Mouse (Mus musculus): ENCODE data around the gene Ccdc12. TPM values are rescaled to one million over a fixed set of nuclear protein-coding genes. Genes with fewer than 3 reads are reported as not detected.
A peak's percentile ranks its signal among the peaks of the same experiment; 100 is the strongest.

The Ccdc12 gene
- polyA plus RNA-seq, 1 experiment, result 59.2 TPM

DNA sequence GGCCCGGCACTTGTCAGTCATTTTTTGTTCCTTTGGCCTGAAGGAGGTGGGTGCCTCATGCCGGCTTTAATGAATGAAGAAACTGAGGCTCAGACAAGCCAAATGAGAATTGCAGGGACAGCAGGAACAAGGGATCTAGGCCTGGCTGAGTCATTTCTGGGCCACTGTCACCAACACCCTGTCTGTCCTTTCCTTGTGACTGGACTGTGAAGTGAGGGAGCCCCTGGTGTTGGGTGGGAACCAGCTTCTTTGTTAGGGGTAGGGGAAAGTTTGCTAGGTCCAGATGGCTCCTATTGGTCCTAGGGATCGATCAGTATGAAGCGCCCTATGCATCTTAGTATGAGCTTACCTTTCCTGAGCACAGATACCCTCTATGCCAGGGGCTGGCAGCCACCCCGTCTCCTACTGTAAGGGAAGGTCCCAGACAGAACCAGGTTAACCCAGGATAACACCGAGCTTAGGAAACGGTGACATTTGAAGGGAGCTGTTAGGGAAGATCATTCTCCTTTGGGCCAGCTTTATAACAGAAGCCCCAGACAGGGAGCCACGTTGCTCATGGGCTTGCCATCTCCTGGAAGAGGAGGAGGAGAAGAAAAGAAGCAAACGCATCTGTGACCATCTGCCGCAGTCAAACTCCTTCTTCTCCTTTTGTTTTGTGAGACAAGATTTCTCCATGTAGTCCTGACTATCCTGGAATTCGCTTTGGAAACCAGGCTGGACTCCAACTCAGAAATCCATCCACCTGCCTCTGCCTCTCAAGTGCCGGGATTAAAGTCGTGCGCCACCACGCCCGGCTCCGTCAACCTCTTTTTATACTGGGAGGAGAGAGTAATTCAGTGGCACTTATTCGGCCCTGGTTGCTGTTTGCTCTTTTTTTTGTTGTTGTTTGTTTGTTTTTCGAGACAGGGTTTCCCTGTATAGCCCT lies 1.3 kb upstream of the Ccdc12 start:
- peak overlapping the region; percentile 86 for H3K4me3 ChIP-seq
- H3ac ChIP-seq (ENCODE audit: control insufficient read depth, insufficient read length), result peak overlapping the region; percentile 43
- TF ChIP-seq MYOD1 (IDR thresholded peaks at IDR 0.05; ENCODE audit: control insufficient read depth in 1 of 3, insufficient read length in 2 of 3, low read depth in 2 of 3) (peak in 1 of 3 experiments; percentile 74), TCF3 (IDR thresholded peaks at IDR 0.05; ENCODE audit: insufficient read length, low read depth) (no peak)

GRCm38 (mm10) chr9:110655651-110656007 lies 674 bp upstream of the Ccdc12 start:
- no peak for TF ChIP-seq REST (IDR thresholded peaks at IDR 0.05; ENCODE audit: insufficient read depth, insufficient read length)
- H3K27me3 ChIP-seq (ENCODE audit: control insufficient read depth, insufficient read depth, insufficient read length), result no peaks in the 10 kb centered on the region
- no peak overlapping the region for H3ac ChIP-seq (ENCODE audit: control insufficient read depth, insufficient read length)
- no peaks in the 10 kb centered on the region for H3K36me3 ChIP-seq (ENCODE audit: control insufficient read depth, insufficient read depth)
- peaks cover 37% of the 10 kb centered on the region for H3K79me2 ChIP-seq (ENCODE audit: control insufficient read depth, insufficient read depth)
- peak overlapping the region; percentile 86 for H3K4me3 ChIP-seq
- peak overlapping the region; percentile 96 for H3K4me2 ChIP-seq (ENCODE audit: low read depth)

More for the DNA sequence above, 1.3 kb upstream of the Ccdc12 start:
- Histone ChIP-seq H3K79me2 (ENCODE audit: control insufficient read depth, insufficient read depth) (peaks cover 31% of the 10 kb centered on the region), H3K4me2 (ENCODE audit: low read depth) (peak overlapping the region; percentile 97), H3K36me3 (ENCODE audit: control insufficient read depth, insufficient read depth) (no peaks in the 10 kb centered on the region), H3K27me3 (ENCODE audit: control insufficient read depth, insufficient read depth, insufficient read length) (no peaks in the 10 kb centered on the region)

GRCm38 (mm10) chr9:110657474-110658078 lies 1.3 kb downstream of the Ccdc12 start:
- Histone ChIP-seq H3K27me3 (ENCODE audit: control insufficient read depth, insufficient read depth, insufficient read length) (no peaks in the 10 kb centered on the region), H3K4me2 (ENCODE audit: low read depth) (peak overlapping the region; percentile 79), H3K79me2 (ENCODE audit: control insufficient read depth, insufficient read depth) (peaks cover 53% of the 10 kb centered on the region), H3K4me3 (peak overlapping the region; percentile 86), H3K36me3 (ENCODE audit: control insufficient read depth, insufficient read depth) (no peaks in the 10 kb centered on the region), H3ac (ENCODE audit: control insufficient read depth, insufficient read length) (no peak overlapping the region)
- no peak for TF ChIP-seq MAX (IDR thresholded peaks at IDR 0.05; ENCODE audit: low read depth)
- TF ChIP-seq POLR2A (IDR thresholded peaks at IDR 0.05; ENCODE audit: insufficient read length, low read depth), result no peak
- TF ChIP-seq TCF3 (IDR thresholded peaks at IDR 0.05; ENCODE audit: insufficient read length, low read depth), result no peak
- TF ChIP-seq SRF (IDR thresholded peaks at IDR 0.05; ENCODE audit: control insufficient read depth, insufficient read length, low read depth), result no peak
- no peak for TF ChIP-seq REST (IDR thresholded peaks at IDR 0.05; ENCODE audit: insufficient read depth, insufficient read length)
- no peak for TF ChIP-seq E2F4 (IDR thresholded peaks at IDR 0.05; ENCODE audit: insufficient read depth)
- TF ChIP-seq MYOG (IDR thresholded peaks at IDR 0.05; ENCODE audit: control insufficient read depth in 1 of 3, insufficient read depth in 1 of 3, insufficient read length in 2 of 3, low read depth in 2 of 3), result no peak
- no peak for TF ChIP-seq TCF12 (IDR thresholded peaks at IDR 0.05; ENCODE audit: insufficient read depth, poor library complexity, severe bottlenecking)
- TF ChIP-seq CEBPB (IDR thresholded peaks at IDR 0.05; ENCODE audit: insufficient read depth, poor library complexity, severe bottlenecking), result no peak
- no peak for TF ChIP-seq USF1 (IDR thresholded peaks at IDR 0.05; ENCODE audit: low read depth)
- no peak for TF ChIP-seq MYOD1 (IDR thresholded peaks at IDR 0.05; ENCODE audit: control insufficient read depth in 1 of 3, insufficient read length in 2 of 3, low read depth in 2 of 3)
- no peak for TF ChIP-seq POLR2AphosphoS2 (IDR thresholded peaks at IDR 0.05; ENCODE audit: insufficient read length, low read depth)

DNA sequence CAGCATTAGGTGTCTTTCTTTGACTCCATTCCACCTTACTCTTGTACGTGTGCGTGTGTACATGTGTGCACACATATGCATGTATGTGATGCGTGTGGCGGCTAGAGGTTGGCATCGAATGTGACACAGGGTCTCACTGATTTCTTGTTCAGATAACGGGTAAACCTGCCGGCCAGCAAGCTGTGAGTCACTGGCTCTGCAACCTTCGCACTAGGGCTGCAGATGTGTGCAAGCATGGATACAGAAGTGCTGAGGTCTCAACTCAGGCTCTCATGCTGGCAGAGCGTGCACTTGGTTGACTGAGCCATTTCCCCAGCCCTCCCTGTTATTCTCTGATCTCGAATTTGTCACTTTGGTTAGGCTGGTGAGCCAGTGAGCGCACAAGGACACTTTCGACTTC lies 3.2 kb downstream of the Ccdc12 start:
- TF ChIP-seq TCF12 (IDR thresholded peaks at IDR 0.05; ENCODE audit: insufficient read depth, poor library complexity, severe bottlenecking), result no peak
- no peak for TF ChIP-seq CEBPB (IDR thresholded peaks at IDR 0.05; ENCODE audit: insufficient read depth, poor library complexity, severe bottlenecking)
- TF ChIP-seq MAX (IDR thresholded peaks at IDR 0.05; ENCODE audit: low read depth), result no peak
- TF ChIP-seq SRF (IDR thresholded peaks at IDR 0.05; ENCODE audit: control insufficient read depth, insufficient read length, low read depth), result no peak
- no peak for TF ChIP-seq USF1 (IDR thresholded peaks at IDR 0.05; ENCODE audit: low read depth)
- TF ChIP-seq E2F4 (IDR thresholded peaks at IDR 0.05; ENCODE audit: insufficient read depth), result no peak
- TF ChIP-seq REST (IDR thresholded peaks at IDR 0.05; ENCODE audit: insufficient read depth, insufficient read length), result no peak
- TF ChIP-seq MYOG (IDR thresholded peaks at IDR 0.05; ENCODE audit: control insufficient read depth in 1 of 3, insufficient read depth in 1 of 3, insufficient read length in 2 of 3, low read depth in 2 of 3), result no peak
- no peak for TF ChIP-seq TCF3 (IDR thresholded peaks at IDR 0.05; ENCODE audit: insufficient read length, low read depth)
- no peak for TF ChIP-seq MYOD1 (IDR thresholded peaks at IDR 0.05; ENCODE audit: control insufficient read depth in 1 of 3, insufficient read length in 2 of 3, low read depth in 2 of 3)
- no peak for TF ChIP-seq POLR2A (IDR thresholded peaks at IDR 0.05; ENCODE audit: insufficient read length, low read depth)
- Histone ChIP-seq H3K36me3 (ENCODE audit: control insufficient read depth, insufficient read depth) (no peaks in the 10 kb centered on the region), H3K4me3 (no peak overlapping the region), H3K79me2 (ENCODE audit: control insufficient read depth, insufficient read depth) (peaks cover 63% of the 10 kb centered on the region), H3K4me2 (ENCODE audit: low read depth) (no peak overlapping the region), H3ac (ENCODE audit: control insufficient read depth, insufficient read length) (no peak overlapping the region), H3K27me3 (ENCODE audit: control insufficient read depth, insufficient read depth, insufficient read length) (no peaks in the 10 kb centered on the region)

DNA sequence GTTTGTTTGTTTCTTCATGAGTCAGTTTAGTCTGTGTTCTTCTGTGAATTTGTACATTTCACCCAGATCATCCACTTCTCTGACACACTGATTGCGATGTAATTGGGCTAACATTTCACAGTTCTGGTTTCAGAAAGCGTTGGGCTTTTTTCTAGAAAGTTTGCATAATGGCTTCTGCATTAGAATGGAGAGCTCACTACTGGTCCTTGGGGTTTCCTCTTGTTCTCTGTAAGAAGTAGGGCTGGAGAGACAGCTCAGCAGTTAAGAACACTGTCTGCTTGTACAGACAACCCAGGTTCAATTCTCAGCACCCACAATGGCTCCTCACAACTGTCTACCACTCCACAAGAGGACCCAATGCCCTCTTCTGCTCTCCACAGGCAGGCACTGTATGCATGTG lies 3.9 kb downstream of the Ccdc12 start:
- Histone ChIP-seq H3K36me3 (ENCODE audit: control insufficient read depth, insufficient read depth) (no peaks in the 10 kb centered on the region), H3K4me3 (no peak overlapping the region), H3K79me2 (ENCODE audit: control insufficient read depth, insufficient read depth) (peaks cover 69% of the 10 kb centered on the region), H3ac (ENCODE audit: control insufficient read depth, insufficient read length) (no peak overlapping the region), H3K27me3 (ENCODE audit: control insufficient read depth, insufficient read depth, insufficient read length) (no peaks in the 10 kb centered on the region), H3K4me2 (ENCODE audit: low read depth) (no peak overlapping the region)
- no peak for TF ChIP-seq MYOG (IDR thresholded peaks at IDR 0.05; ENCODE audit: control insufficient read depth in 1 of 3, insufficient read depth in 1 of 3, insufficient read length in 2 of 3, low read depth in 2 of 3)
- no peak for TF ChIP-seq POLR2AphosphoS2 (IDR thresholded peaks at IDR 0.05; ENCODE audit: insufficient read length, low read depth)
- TF ChIP-seq SRF (IDR thresholded peaks at IDR 0.05; ENCODE audit: control insufficient read depth, insufficient read length, low read depth), result no peak
- no peak for TF ChIP-seq MAX (IDR thresholded peaks at IDR 0.05; ENCODE audit: low read depth)
- no peak for TF ChIP-seq TCF3 (IDR thresholded peaks at IDR 0.05; ENCODE audit: insufficient read length, low read depth)
- no peak for TF ChIP-seq TCF12 (IDR thresholded peaks at IDR 0.05; ENCODE audit: insufficient read depth, poor library complexity, severe bottlenecking)
- TF ChIP-seq CEBPB (IDR thresholded peaks at IDR 0.05; ENCODE audit: insufficient read depth, poor library complexity, severe bottlenecking), result no peak
- no peak for TF ChIP-seq POLR2A (IDR thresholded peaks at IDR 0.05; ENCODE audit: insufficient read length, low read depth)
- TF ChIP-seq REST (IDR thresholded peaks at IDR 0.05; ENCODE audit: insufficient read depth, insufficient read length), result no peak
- TF ChIP-seq MYOD1 (IDR thresholded peaks at IDR 0.05; ENCODE audit: control insufficient read depth in 1 of 3, insufficient read length in 2 of 3, low read depth in 2 of 3), result no peak
- no peak for TF ChIP-seq E2F4 (IDR thresholded peaks at IDR 0.05; ENCODE audit: insufficient read depth)
- TF ChIP-seq USF1 (IDR thresholded peaks at IDR 0.05; ENCODE audit: low read depth), result no peak

Data from myocyte (in vitro differentiated cells).